9 mouse cellular contexts compared by ENCODE assay signal in the genomic region with DNA sequence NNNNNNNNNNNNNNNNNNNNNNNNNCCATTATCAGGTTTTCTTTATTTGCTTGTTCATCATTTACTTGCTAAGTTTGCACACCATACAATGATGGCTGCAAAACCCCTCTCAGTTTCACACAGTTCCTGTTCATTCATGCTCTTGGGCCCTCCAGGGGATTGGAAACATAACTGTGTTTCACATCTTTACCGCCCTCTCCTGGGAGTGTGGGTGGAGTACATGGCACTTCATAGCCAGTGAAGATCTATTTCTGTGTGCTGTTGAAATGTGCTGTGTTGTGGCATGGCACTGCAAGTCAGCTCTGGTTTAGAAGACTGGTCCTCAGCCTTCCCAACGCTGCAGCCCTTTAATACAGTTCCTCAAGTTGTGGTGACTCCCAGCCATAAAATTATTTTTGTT.
A peak's percentile ranks its signal among the peaks of the same experiment; 100 is the strongest.
DNase-seq lines count a peak whose midpoint lies in the region; ATAC-seq and TF ChIP-seq lines count a peak whose summit lies in the region.
"Had no signal": no experiment of that assay in that cellular context is flagged by ENCODE, and none has a peak within 500 bp of the region (broad histone marks: within the 10 kb centered on the region; RNA-seq: fewer than 3 reads in every experiment).

No protein-coding gene starts in this region.

- no peak overlapping the region for H3K4me2 ChIP-seq in forebrain, embryonic 11.5 days (ENCODE audit: low read depth, low read length, severe bottlenecking)
- no peak overlapping the region for H3K4me2 ChIP-seq in liver, embryonic 14.5 days (ENCODE audit: low read depth)
- H3K4me2 ChIP-seq in liver, embryonic 11.5 days: no peak overlapping the region
- no peak overlapping the region for H3K4me2 ChIP-seq in neural tube, embryonic 15.5 days
- H3K4me2 ChIP-seq: embryonic facial prominence, embryonic 13.5 days had no signal

- 72% methylated on average over 2 of the region's 2 CpGs for WGBS in forebrain, embryonic 10.5 days
- 67% methylated on average over 2 of the region's 2 CpGs for WGBS in forebrain, embryonic 11.5 days
- 63% methylated on average over 2 of the region's 2 CpGs for WGBS in liver, embryonic 14.5 days (ENCODE audit: insufficient replicate concordance)
- 73% methylated on average over 2 of the region's 2 CpGs for WGBS in liver, embryonic 11.5 days
- 79% methylated on average over 2 of the region's 2 CpGs for WGBS in neural tube, embryonic 15.5 days

- peaks cover 9% of the 10 kb centered on the region; the same call in 1 of the 2 replicates for H3K36me3 ChIP-seq in forebrain, embryonic 10.5 days (replicated peaks)
- no peaks in the 10 kb centered on the region for H3K36me3 ChIP-seq in forebrain, embryonic 11.5 days (ENCODE audit: control insufficient read depth, insufficient read depth, low read length)
- H3K36me3 ChIP-seq in liver, embryonic 14.5 days (replicated peaks; ENCODE audit: control insufficient read depth, insufficient read depth, low read depth): no peaks in the 10 kb centered on the region
- no peaks in the 10 kb centered on the region for H3K36me3 ChIP-seq in liver, embryonic 11.5 days (ENCODE audit: control insufficient read depth, insufficient read depth, low read length)
- peaks cover 3% of the 10 kb centered on the region; the same call in 1 of the 2 replicates for H3K36me3 ChIP-seq in neural tube, embryonic 15.5 days

- no peak for TF ChIP-seq EP300 in liver, embryonic 14.5 days (IDR thresholded peaks at IDR 0.05; ENCODE audit: low read depth)

- ATAC-seq in forebrain, embryonic 11.5 days (replicated peaks; ENCODE audit: low FRiP score): no peak
- no peak for ATAC-seq in liver, embryonic 14.5 days (ENCODE audit: insufficient read depth)
- no peak for ATAC-seq in liver, embryonic 11.5 days (replicated peaks; ENCODE audit: low FRiP score)
- ATAC-seq in neural tube, embryonic 15.5 days (ENCODE audit: low FRiP score): no peak

- TF ChIP-seq CTCF in liver, embryonic 14.5 days (IDR thresholded peaks at IDR 0.05; ENCODE audit: low read depth): peak; percentile 33

- no peak for DNase-seq in forebrain, embryonic 10.5 days (ENCODE audit: extremely low spot score, low spot score)
- no peak for DNase-seq in forebrain, embryonic 11.5 days (ENCODE audit: low spot score)
- no peak for DNase-seq in liver, embryonic 14.5 days (ENCODE audit: low read depth in 3 of 3, low spot score in 3 of 3)
- no peak for DNase-seq in liver, embryonic 11.5 days (ENCODE audit: low spot score)
- peak; percentile 59 for DNase-seq in embryo, embryonic 10.5 days (ENCODE audit: low spot score)
- peak; percentile 19 for DNase-seq in right cerebral cortex, postnatal 25 days
- no peak for DNase-seq in cerebellum, adult 9-10 months

- H3K27ac ChIP-seq in forebrain, embryonic 10.5 days: 0 out of 2 replicates have a peak overlapping the region, but pooled peaks have one; percentile 56
- no peak overlapping the region for H3K27ac ChIP-seq in forebrain, embryonic 11.5 days (ENCODE audit: low read depth, low read length)
- H3K27ac ChIP-seq in liver, embryonic 14.5 days: no peak overlapping the region
- no peak overlapping the region for H3K27ac ChIP-seq in liver, embryonic 11.5 days (ENCODE audit: low read depth, low read length)
- H3K27ac ChIP-seq in neural tube, embryonic 15.5 days (replicated peaks): no peak overlapping the region
- H3K27ac ChIP-seq: embryonic facial prominence, embryonic 13.5 days had no signal

- H3K9me3 ChIP-seq in forebrain, embryonic 10.5 days: no peaks in the 10 kb centered on the region
- H3K9me3 ChIP-seq in forebrain, embryonic 11.5 days (ENCODE audit: control insufficient read depth, low read length): no peaks in the 10 kb centered on the region
- no peaks in the 10 kb centered on the region for H3K9me3 ChIP-seq in liver, embryonic 14.5 days (ENCODE audit: control insufficient read depth, low read length)
- H3K9me3 ChIP-seq in liver, embryonic 11.5 days (ENCODE audit: control insufficient read depth, low read length): no peaks in the 10 kb centered on the region
- H3K9me3 ChIP-seq in neural tube, embryonic 15.5 days (replicated peaks): no peaks in the 10 kb centered on the region
- H3K9me3 ChIP-seq: embryonic facial prominence, embryonic 13.5 days had no signal

- no peaks in the 10 kb centered on the region for H3K27me3 ChIP-seq in forebrain, embryonic 10.5 days (ENCODE audit: poor library complexity, severe bottlenecking)
- no peaks in the 10 kb centered on the region for H3K27me3 ChIP-seq in forebrain, embryonic 11.5 days (ENCODE audit: control insufficient read depth, insufficient read depth, low read length)
- H3K27me3 ChIP-seq in liver, embryonic 14.5 days (ENCODE audit: control insufficient read depth, insufficient read depth, low read length): no peaks in the 10 kb centered on the region
- no peaks in the 10 kb centered on the region for H3K27me3 ChIP-seq in liver, embryonic 11.5 days (replicated peaks; ENCODE audit: control insufficient read depth, insufficient read depth, low read length)
- H3K27me3 ChIP-seq in neural tube, embryonic 15.5 days (replicated peaks): no peaks in the 10 kb centered on the region
- H3K27me3 ChIP-seq: embryonic facial prominence, embryonic 13.5 days had no signal

- no peak overlapping the region for H3K4me3 ChIP-seq in forebrain, embryonic 10.5 days
- H3K4me3 ChIP-seq in forebrain, embryonic 11.5 days (ENCODE audit: low read depth, low read length): no peak overlapping the region
- H3K4me3 ChIP-seq in liver, embryonic 14.5 days (ENCODE audit: insufficient read depth in 1 of 2, low read depth in 2 of 2, low read length in 2 of 2): no peak overlapping the region
- no peak overlapping the region for H3K4me3 ChIP-seq in liver, embryonic 11.5 days (ENCODE audit: low read depth, low read length)
- no peak overlapping the region for H3K4me3 ChIP-seq in neural tube, embryonic 15.5 days (replicated peaks)
- H3K4me3 ChIP-seq: embryonic facial prominence, embryonic 13.5 days had no signal

- peaks cover 28% of the 10 kb centered on the region for H3K4me1 ChIP-seq in forebrain, embryonic 10.5 days
- no peaks in the 10 kb centered on the region for H3K4me1 ChIP-seq in forebrain, embryonic 11.5 days (replicated peaks; ENCODE audit: control insufficient read depth, insufficient read depth, low read length)
- H3K4me1 ChIP-seq in liver, embryonic 14.5 days (replicated peaks; ENCODE audit: control insufficient read depth in 2 of 2, insufficient read depth in 2 of 2, low read length in 1 of 2): no peaks in the 10 kb centered on the region
- H3K4me1 ChIP-seq in liver, embryonic 11.5 days (replicated peaks; ENCODE audit: control insufficient read depth, insufficient read depth, low read length): no peaks in the 10 kb centered on the region
- no peaks in the 10 kb centered on the region for H3K4me1 ChIP-seq in neural tube, embryonic 15.5 days

- no peak overlapping the region for H3K9ac ChIP-seq in forebrain, embryonic 11.5 days (ENCODE audit: low read length)
- no peak overlapping the region for H3K9ac ChIP-seq in liver, embryonic 14.5 days (replicated peaks)
- no peak overlapping the region for H3K9ac ChIP-seq in liver, embryonic 11.5 days (ENCODE audit: low read depth, low read length)
- H3K9ac ChIP-seq in neural tube, embryonic 15.5 days (replicated peaks): no peak overlapping the region
- H3K9ac ChIP-seq: embryonic facial prominence, embryonic 13.5 days had no signal

Comparison
In these comparisons a context has a peak if more than half of its experiments do, and no peak if none do; other contexts are left out.
1. DNase-seq: peak in embryo, embryonic 10.5 days (single experiment) and right cerebral cortex, postnatal 25 days (single experiment); none in forebrain, embryonic 10.5 days (single experiment), forebrain, embryonic 11.5 days (single experiment), liver, embryonic 14.5 days (0 of 3), liver, embryonic 11.5 days (single experiment) and cerebellum, adult 9-10 months (single experiment).